Mouse (Mus musculus) mouse trophoblast stem cell (cell line): ENCODE data around the gene Wdr60.

Source experiments
- in situ Hi-C, 2 experiments: fragments of 300-500 bp; cut with MseI, MboI; formaldehyde crosslinking; loops; 2 replicates in 1 of 2; 3 replicates in 1 of 2; pipeline ENCODE4 v1.15.1; 2025

Wdr60 gene

DNA sequence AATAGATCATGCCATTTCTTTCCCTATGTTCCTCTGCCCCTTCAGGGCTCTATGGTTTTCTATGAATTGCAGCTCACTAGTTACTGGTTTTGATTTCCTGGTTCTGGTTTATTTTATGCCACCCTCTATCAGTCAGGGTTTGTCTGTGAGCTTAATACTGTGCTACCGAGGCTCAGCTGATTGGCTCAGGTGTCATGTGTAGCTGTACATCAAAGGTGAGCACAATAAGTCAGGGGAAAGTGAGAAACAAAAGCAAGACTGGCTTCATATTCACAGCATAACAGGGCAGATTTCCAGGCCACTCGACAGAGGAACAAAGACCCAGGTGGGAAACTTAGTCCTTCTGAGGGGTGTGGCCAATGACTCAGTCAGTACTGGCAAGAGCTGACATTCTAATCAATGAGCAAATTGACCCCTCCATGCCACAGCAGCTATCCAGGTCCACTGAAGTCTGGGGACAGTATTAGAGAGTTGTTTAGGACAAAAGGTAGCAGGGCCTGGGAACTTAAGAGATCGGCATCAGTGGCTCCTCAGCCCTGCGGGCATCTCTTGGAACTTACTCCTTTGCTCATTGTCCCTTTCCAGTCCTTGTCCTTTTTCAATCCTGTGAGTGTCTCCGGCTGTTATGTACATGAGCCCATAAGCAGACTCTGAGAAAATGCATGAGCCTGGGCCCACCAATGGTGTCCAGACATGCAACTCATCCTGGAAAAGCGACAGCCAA, 79.4 kb downstream of the Wdr60 start:
- in situ Hi-C loops = no loop called here

DNA sequence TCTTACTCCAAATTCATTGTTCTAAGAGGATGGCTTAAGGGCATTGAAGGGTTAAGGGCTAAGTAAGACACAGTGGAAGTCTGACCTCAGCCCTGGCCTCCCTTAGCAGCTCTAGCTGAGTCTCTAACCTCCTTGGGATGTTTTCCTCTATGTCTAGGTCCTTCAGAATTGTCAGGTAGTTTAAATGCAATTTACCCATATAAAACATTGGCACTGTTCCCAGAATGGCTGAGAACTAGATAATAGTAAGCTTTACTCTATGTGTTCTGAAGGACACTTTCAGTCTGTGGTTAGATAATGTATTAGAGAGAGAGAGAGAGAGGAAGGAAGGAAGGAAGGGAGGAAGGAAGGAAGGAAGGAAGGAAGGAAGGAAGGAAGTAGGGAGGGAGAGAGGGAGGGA, 80.4 kb downstream of the Wdr60 start:
- in situ Hi-C loops = no loop called here

DNA sequence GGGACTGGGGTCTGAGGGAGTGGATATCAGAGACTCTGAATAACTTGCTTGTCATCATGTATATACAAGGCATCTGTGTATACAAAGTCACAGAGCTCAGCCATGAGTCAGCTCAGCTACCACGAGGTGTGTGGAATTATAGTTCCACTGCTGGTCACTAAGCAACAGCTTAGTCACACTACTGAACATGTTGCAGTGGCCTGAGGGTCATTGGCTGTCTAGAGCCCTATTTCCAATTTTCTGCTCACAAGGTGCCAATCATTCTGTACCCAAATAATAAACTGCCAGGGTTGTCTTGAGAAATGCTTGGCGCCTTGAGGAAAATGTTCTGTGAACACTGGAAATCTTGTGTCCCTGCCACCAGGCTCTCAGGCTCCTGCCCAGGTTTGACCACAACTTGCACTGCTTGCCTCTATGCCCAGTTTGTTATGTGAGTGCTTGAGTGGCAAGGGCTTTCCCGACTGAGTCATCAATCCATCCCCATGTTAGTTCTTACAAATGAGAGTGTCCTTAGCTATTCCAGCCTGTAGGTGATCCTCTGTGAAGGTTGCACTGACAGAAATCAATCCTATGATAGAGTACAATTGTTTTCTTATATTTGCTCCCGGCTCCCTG, 81.3 kb downstream of the Wdr60 start:
- in situ Hi-C loops = no loop called here

DNA sequence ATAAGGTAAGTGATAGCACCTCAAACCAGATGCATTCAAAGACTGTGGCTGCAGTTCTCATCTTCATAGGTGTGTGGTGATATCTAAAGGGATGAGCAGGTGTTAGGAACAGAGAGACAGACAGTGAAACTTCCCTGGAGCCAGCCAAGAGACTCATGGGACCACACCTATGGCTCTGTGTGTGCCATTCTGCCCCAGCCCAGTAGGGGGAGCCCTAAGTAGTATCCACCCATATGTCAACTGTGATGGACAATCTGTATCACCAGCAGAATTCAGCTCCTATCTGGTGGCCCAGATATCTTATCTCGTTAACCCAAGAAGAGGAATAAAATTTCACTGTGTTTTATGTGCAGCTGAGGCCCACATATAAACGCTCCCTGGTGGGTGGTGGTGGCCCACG, 85.9 kb downstream of the Wdr60 start:
- in situ Hi-C loops = no loop called here

DNA sequence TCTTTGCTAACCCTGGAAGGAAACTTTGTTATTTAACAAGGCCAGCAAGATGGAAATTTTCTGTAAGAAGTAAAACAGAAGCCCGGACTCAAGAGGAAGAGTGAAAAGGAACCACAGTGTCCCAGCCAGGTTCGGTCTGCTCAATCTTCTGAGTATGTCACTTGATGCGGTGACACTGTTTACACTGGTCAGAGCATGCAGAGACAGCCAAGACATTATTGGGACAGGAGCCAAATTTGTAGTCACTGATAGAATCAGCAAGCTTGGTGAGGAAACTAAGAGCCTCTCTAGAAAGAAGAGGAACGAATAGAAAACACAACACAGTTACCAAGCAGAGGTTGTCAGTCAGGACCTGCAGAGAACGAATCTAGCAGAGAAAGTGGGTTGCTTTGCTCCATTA, 93.2 kb downstream of the Wdr60 start:
- in situ Hi-C loops = no loop called here

DNA sequence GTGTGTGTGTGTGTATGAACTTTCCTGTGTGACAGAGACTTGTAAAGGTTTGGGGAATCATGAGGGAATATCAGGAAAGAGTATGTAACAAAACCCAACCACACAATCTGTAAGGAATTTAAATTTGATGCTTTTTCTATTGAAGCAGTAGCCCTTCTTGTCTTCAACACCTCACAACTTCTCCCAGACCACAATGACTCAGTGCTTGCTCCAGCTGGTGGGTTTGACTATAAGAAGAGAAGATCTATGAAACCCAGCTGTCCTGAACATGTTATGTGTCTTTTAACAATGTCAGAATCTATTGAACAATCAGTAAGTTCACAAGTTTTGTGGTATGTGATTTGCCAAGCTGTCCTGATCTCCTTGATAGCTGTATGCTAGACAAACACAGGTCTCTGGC, 97.5 kb downstream of the Wdr60 start:
- in situ Hi-C loops = no loop called here

DNA sequence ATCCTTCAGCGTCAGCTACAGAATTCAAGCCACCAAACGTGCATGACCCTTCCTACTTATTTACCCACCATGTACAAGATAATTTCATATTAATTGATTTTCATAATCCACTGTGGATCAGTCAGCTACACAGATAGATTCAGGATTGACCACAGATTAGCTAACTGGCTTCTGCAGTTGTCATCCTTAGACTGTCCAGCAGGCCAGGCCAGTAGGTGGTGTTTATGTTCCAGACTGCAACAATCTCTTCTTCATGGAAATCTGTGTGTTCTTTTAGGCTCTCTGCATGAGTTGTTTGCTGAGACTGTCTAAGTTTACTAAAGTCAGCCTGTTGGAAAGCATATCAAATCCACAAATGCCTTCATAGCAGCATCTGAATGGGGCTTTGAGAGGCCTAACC, 103.1 kb downstream of the Wdr60 start:
- in situ Hi-C loops = no loop called here

DNA sequence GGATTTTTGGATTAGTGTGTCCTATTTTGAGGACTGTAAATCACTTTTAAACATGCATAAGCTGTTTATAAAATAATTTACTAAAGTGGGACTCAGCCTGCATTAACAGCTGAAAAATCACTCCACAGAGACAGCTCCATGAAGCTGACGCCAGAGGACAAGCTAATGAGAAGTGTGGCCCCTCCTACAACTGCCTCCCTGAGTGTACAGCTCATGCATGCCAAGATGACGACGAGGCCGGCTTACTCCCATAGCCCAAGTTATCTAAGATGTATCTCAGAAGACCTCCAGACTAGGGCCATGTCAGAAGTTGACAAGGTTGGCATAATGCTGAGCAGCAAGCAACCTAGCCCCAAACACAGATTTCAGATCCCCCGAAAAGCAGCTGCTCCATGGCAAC, 103.6 kb downstream of the Wdr60 start:
- in situ Hi-C loops = no loop called here

DNA sequence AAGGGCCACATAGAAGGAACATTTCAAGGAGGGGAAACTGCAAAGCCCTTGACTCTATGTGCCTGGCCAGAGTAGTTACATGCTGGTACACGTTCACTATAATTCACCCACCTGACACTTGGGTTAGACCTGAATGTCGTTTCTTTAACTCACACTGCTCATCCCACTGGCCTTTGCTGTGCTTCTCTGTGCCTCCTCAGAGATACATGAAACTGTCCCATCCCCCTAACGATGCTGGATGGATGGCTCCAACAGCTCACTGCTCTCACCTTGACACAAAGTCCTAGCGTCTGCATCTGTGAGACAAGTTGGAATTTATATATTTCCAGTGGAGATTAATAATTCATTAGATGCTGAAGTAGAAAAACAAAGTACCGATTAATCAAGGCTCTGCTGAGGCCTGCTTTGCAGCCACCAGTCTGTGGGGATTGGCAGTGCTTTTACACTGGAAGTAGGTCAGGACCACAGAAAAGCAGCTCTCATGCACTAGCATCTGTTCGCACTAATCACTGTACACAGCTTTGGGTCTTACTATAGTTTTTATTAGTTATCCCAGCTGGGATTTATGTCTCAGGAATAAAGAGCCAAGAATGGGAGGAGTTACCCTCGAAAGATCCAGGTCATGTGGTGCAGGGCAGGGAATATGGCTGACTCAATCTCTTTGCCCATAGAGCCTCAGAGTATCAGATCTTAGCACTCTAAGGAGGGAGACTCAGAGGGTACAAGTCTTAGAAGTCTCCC, 105.9 kb downstream of the Wdr60 start:
- in situ Hi-C loops = no loop called here
